Mouse (Mus musculus) brain, embryonic 14.5 days (tissue): ENCODE results near the gene Edem2. TPM values are rescaled to one million over a fixed set of nuclear protein-coding genes. Genes with fewer than 3 reads are reported as not detected.
"Not testable (repeated sequence)": the region's sequence is repeated elsewhere in the genome, so short reads cannot be mapped to it uniquely, and the experiment has no call there.

Source experiments
- DNase-seq: peaks from one replicate; pipeline ENCODE4 v3.0.0-alpha.2; 2011; ENCODE audit warnings: low read depth
- CTCF ChIP-seq: fragments of 200-500 bp; IDR thresholded peaks from 2 replicates; pipeline ENCODE4 v1.5.1; 2012; ENCODE audit warnings: inconsistent platforms, mild to moderate bottlenecking, moderate library complexity, borderline replicate concordance; ENCODE audit not compliant: insufficient read depth, insufficient read length; ENCODE audit errors: extremely low read depth
- POLR2A ChIP-seq: fragments of 200-500 bp; IDR thresholded peaks from 2 replicates; pipeline ENCODE4 v1.6.1; 2012; ENCODE audit warnings: mild to moderate bottlenecking, inconsistent platforms, borderline replicate concordance; ENCODE audit not compliant: poor library complexity, insufficient read depth, insufficient read length, severe bottlenecking; ENCODE audit errors: extremely low read depth
- polyA plus RNA-seq: library from polyadenylated mRNA; depleted of rRNA; stranded (reverse); fragments of >200 nt; gene quantifications from 2 replicates; pipeline ENCODE4 v1.2.3, GENCODE M21; 2012

Edem2 gene
- polyA plus RNA-seq, 1 experiment: 58.4 TPM

DNA sequence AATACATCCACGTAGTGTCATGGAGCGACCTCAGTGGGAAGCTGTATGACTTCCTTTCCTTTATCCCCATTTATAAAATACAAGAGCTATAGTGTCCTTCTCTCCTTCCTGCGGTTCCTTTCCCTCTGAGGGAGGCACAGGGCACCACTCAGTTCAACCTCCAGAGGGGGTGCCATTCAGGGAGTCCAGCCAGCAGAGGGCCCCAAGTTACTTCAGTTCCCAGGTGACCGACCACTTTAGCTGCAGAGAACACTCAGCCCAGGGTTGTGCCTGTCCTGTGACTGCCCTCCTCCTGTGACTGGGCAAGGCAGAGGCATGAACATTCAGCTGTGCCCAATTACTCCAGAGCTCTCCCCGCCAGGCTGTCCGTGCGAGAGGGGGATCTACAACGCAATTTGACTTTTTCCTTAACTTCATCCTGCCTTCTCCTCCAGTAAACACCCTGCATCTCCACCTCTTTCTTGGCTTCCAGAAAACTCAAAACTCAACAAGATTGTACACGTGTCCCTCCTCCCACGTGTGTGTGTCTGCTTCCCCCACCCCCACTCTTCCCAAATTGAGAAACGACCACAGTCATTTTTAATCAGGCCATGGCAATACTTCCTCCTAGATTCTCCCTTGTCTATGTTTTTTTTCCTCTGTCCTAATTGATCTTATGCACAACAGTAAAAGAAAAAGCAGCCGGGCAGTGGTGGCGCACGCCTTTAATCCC is 27.7 kb upstream of the Edem2 start:
- no peak for DNase-seq
- peak; percentile 36; the same call in 1 of the 2 replicates for TF ChIP-seq CTCF
- no peak for TF ChIP-seq POLR2A

DNA sequence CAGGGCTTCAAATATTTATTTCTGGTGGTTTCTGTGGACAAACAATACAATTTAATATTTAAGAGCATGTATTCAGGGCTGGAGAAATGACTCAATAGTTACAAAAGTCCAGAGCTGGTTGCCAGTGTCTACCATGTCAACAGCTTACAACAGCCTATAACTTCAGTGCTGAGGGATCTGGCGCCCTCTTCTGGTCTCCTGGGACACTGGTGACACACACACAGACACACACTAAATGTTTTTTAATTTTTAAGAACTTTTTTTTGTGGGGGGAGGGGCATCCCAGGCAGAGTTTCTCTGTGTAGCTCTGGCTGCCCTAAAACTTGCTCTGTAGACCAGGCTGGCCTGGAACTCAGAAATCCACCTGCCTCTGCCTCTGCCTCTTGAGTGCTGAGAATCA is 26.5 kb upstream of the Edem2 start:
- TF ChIP-seq CTCF (peak; percentile 52; the same call in 1 of the 2 replicates), POLR2A (no peak)
- DNase-seq: peak; percentile 37

DNA sequence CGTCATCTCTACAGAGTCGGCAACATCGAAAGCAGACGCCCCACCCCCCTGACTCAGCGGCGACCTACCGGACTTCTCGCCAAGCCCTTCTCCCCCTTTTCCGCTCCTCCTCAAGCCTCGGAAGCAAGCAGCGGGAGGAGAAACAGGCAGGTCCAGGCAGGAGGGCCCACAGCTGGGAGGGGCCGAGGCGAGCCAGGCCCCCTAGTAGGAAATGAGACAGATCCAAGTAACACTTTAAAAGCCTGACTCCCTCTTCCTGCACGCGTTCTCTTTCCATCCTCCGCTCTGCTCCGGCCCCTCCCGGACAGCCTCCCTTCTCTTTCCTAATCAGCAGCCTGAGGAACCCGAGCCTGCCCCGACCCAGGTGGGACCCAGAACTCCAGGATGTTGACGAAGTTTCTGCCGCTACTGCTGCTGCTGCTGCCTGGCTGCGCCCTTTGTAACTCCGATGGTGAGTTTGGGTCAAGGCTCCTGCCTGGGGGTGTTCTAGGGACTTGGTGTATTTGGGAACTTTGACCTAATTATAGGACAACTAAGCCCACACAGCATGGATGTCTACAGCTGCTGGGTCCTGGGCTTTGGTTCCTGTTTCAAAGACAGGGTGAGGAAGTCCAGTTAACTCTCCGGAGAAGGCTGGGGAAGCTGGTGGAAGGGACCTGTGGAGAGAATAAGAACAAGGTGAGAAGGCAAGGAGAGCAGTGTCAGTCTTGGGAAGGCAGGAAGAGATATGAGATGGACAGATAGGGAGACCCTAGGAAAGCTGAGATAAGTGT is 21.9 kb upstream of the Edem2 start, which contains the start of gene Procr:
Procr (plus strand) TSS at position 104 of the 773 bp plus-strand sequence.
- peak; percentile 14 for DNase-seq
- no peak for TF ChIP-seq POLR2A
- TF ChIP-seq CTCF: no peak

DNA sequence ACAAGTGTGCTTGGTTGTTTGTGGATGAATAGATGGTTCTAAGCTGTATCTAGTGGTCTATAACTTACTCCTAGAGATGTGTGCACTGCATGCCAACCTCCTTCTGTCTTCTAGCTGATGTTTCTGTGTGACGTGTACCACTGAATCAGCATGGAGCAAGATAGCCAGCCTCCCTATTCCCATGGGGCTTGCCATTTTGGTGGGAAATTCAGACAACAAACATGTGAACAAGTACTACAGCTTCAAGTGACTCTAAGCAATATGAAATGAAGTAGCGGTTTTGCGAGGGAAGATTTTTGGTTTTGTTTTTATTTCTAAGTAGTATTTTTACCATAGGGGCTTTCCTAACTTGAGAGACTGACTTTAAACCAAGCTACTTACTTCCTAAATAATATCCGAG is 20.1 kb upstream of the Edem2 start:
- TF ChIP-seq CTCF (no peak), POLR2A (no peak)
- DNase-seq: no peak

DNA sequence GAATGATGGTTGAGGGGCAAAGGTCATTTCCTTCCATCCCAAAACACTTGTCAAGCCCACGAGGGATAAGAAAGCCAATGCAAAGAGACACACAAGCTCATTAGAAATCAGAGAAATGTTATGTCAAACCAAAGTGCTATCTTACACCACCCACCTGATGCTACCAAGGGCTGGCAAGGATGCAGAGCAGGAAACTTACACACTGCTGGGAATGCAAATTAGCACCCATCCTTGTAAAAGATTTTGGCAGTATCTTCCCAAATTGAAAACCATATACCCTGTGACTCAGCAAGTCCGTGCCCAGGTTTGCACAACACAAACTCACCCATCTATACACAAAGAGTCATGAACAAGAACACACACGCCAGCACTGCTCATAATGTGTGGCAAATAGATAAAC is 16.2 kb upstream of the Edem2 start:
- no peak for TF ChIP-seq CTCF
- TF ChIP-seq POLR2A: no peak
- no peak for DNase-seq

DNA sequence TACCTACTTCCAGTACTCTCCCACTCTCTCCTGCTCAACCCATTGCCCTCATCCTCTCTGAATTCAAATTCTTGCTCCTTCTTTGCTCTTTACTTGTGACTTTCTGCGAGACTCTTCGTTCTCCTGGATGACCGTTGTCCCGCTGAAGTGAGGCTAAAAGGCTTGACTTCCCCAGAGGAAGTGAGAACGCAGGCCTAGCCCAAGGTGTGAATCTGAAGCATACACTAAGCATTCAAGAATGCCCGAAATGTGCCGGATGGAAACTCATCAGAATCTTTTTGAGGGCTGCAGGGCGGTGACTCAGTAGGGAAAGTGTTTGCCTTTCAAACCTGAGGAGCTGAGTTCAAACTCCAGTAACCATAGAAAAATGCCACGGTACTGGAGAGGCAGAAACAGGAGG is 14.1 kb upstream of the Edem2 start:
- DNase-seq: no peak

DNA sequence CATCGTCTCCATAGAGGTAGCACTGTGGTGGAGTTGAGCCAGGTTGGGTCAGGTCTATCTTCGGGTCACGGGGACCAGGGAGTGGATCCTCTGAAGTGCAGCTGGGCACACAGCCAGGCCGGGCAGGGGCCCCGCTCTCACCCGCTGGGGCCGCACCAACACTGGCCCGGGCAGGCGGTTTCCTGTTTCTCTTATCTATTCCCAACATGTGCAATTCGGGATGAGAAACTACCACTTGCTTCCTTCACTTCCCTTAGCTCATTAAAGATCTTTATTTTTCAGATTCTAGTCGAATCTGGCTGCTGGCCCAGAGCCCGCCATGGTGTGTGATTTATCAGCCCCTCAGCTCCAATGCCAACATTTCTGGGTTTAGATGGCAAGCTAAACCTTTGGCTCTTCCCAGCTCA is 13.7 kb upstream of the Edem2 start:
- peak; percentile 47 for DNase-seq
- TF ChIP-seq POLR2A: no peak
- no peak for TF ChIP-seq CTCF

More for the DNA sequence above, 14.1 kb upstream of the Edem2 start:
- TF ChIP-seq CTCF (no peak), POLR2A (no peak)

DNA sequence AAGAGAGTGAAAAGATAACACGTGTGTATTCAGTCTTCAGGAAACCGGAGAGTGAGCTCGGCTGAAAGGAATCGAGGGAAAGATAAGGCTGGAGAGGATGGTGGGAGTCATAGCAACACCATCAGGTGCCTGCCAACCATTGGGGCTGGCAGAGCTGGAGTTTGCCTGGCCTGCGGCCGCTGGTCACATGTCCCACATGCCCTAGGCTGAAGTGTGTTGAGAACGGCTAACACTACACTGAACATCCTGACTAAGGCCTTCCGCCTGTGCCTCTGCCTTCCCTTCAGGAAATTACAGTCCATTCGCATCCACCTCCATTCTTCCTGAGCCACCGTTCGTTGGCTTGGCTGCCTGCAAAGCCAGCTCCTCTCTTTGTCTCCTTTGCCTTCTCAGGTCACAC is 12.9 kb upstream of the Edem2 start:
- TF ChIP-seq POLR2A: no peak
- no peak for TF ChIP-seq CTCF
- no peak for DNase-seq

DNA sequence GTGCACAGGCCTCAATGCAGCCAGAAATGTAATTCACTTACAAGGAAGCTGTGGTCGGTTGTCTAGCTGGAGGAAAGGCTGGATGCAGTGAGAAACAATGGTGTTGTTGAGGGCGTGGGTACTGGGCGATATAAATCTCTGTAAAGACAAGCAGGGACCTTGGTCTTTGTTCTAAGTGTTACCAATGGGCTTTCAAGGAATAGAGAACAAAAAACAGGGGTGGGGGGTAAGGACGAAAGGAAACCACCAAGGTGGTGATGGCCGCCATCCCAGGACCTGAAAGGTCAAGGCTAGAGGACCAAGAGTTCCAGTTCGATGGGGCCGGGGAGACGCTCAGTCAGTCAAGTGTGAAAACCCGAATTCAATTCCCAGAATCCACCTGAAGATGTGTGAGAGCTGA is 8.5 kb upstream of the Edem2 start:
- DNase-seq: no peak
- no peak for TF ChIP-seq CTCF
- no peak for TF ChIP-seq POLR2A

DNA sequence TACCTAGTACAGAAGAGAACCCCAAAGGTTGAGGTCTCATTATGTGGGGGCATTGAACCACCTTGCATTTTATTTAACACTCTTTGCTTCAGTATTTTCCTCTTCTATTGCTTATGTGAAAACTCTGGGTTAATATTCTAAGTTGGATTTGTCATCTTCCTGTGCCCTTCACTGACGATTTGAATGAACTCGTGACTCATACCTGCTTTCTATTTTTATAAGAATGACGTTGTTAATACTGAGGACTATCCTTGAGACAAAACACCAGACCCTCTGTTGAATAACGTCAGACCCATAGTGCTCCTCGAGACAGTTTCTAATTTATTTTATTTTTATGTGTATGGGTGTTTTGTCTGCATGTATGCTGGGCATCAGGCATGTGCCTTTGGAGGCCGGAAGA is 7.7 kb upstream of the Edem2 start:
- no peak for TF ChIP-seq POLR2A
- TF ChIP-seq CTCF: no peak
- no peak for DNase-seq

DNA sequence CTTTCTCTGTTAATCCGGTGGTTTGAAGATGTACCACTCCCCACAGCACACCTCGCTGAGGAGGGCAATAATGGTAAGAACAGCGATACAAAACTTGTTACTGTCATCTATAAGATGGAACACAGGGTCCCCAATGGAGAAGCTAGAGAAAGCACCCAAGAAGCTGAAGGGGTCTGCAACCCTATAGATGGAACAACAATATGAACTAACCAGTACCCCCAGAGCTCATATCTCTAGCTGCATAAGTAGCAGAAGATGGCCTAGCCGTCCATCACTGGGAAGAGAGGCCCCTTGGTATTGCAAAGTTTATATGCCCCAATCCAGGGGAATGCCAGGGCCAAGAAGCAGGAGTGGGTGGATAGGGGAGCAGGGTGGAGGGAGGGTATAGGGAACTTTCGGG is 6.5 kb upstream of the Edem2 start, which contains the start of gene Gm17581:
Gm17581 (minus strand) TSS at position 101 of the 400 bp plus-strand sequence.
- not testable (repeated sequence) for DNase-seq

DNA sequence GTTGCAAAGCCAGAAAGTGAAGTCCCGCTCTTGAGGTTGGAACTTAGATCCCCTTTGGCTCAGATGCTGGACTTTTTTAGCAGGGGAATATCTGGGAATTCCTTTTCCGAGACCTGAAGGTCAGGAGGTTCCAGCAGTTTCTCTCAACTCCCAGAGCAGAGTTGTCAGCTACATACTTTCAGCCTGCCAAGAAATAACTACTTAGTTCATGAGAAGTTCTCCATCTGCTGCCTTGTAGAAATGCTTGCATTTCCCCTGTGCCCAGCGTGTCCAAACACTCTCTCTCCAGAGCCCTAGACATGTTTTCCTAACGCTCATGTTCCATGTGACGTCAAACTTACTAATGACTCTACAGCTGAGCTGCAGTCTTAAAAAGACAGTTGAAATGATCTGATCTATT is 5.8 kb upstream of the Edem2 start:
- DNase-seq: no peak
- TF ChIP-seq CTCF: no peak
- no peak for TF ChIP-seq POLR2A
